Mouse (Mus musculus) CD4-positive, CD25-positive, alpha-beta regulatory T cell (primary cell): Measurements from ENCODE around the gene Olfr1425. TPM values are rescaled to one million over a fixed set of nuclear protein-coding genes. Genes with fewer than 3 reads are reported as not detected.

Source experiments
- polyA plus RNA-seq: library from polyadenylated mRNA; unstranded; fragments of 100-300 nt; shearing (Covaris generic); gene quantifications from one replicate; pipeline ENCODE4 v1.2.1, GENCODE M21; 2017

Olfr1425 gene
- not detected for polyA plus RNA-seq

DNA sequence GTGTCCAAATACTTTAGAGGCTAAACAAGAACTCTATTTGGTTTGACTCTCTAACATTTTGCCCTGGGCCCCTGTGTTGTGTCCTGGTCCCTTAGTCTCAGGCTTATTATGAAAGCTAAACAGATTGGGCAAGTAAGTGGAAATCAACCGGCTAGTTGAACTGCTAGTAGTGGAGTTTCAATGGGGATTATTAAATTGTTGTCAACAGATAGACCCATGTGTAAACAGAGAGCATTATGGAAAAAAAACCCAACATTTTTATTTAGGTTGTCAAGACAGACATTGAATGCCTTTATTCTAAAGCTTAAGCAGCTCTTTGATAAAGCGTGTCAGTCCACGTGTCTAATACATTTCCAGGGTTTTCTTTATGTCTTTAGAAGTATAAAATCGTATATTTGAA is at the start of gene Olfr1425:
Olfr1425 (minus strand) TSS at position 101 of the 400 bp plus-strand sequence.

GRCm38 (mm10) chr19:12123103-12123502 is 45.6 kb upstream of the Olfr1425 start, which contains the start of gene Olfr76:
Olfr76 (minus strand) TSS chr19:12123203.

GRCm38 (mm10) chr19:12115797-12116196 is 38.3 kb upstream of the Olfr1425 start, which contains the start of gene Olfr1428:
Olfr1428 (minus strand) TSS chr19:12115897.

DNA sequence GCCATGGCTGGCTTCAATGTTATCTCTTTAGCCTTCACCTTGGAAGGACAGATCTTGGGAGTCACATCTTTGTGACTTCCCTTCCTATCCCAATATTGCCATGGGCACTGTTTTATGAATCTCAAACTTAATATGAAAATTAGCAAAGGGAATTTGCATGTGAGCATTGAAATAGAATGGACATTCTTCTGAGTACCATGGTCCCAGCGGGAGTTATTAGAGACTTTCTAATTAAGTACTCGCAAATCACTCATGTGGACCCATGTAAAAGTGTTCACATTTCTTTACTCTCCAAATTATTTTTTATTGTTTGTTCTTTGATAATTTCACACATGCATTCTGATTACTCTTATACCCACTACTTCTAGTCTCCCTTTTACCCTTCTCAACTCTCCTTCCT is 25.7 kb upstream of the Olfr1425 start, which contains the start of gene Olfr1427:
Olfr1427 (minus strand) TSS at position 101 of the 400 bp plus-strand sequence.

GRCm38 (mm10) chr19:12091913-12092312 is 14.4 kb upstream of the Olfr1425 start, which contains the start of gene Olfr1426:
Olfr1426 (minus strand) TSS chr19:12092013.

DNA sequence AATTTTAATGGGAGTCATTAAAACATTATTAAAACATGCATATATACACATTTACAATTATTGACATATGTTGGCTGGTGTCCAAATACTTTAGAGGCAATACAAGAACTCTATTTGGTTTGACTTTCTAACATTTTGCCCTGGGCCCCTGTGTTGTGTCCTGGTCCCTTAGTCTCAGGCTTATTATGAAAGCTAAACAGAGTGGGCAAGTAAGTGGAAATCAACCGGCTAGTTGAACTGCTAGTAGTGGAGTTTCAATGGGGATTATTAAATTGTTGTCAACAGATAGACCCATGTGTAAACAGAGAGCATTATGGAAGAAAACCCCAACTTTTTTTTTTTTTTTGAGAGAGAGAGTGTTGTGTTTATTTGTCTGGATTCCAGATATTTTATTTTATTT is 14.9 kb downstream of the Olfr1425 start, which contains the start of gene Olfr1424:
Olfr1424 (minus strand) TSS at position 101 of the 400 bp plus-strand sequence.

DNA sequence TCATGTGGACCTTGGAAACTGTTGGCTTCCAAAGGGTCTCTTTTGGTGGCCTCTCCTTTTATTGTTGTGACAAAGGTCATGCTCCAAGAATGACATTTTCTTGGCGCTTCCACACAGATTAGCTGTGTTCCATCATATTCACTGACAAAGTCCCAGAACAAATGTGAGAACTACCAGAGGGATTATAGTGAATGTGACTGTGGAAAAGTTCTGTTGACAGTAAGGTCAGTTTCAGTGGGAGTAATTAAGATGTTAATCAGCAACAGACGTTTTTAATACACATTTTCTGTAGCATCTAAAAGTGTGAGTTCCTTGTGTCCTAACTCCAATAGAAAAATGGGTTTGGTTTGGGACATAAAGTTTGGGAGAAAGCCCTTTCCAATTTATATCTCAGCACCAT is 36.3 kb downstream of the Olfr1425 start, which contains the start of gene Olfr1423:
Olfr1423 (minus strand) TSS at position 101 of the 400 bp plus-strand sequence.

Other genes starting within 250 kb of the Olfr1425 start
- not detected for gene Olfr1417, start 238.5 kb downstream of the Olfr1425 start, polyA plus RNA-seq
- gene Olfr1418, start 216.7 kb downstream of the Olfr1425 start, polyA plus RNA-seq: 0.11 TPM
- not detected for gene Olfr1419, start 202.6 kb downstream of the Olfr1425 start, polyA plus RNA-seq
- gene Olfr1420, start 191.2 kb downstream of the Olfr1425 start, polyA plus RNA-seq: not detected
- gene Patl1, start 165.3 kb downstream of the Olfr1425 start, polyA plus RNA-seq: 22.5 TPM
- 46.5 TPM for gene Osbp, start 111.8 kb downstream of the Olfr1425 start, polyA plus RNA-seq
- gene Olfr1423, start 36.4 kb downstream of the Olfr1425 start, polyA plus RNA-seq: 0.04 TPM
- gene Olfr1424, start 15.0 kb downstream of the Olfr1425 start, polyA plus RNA-seq: not detected
- gene Olfr1426, start 14.3 kb upstream of the Olfr1425 start, polyA plus RNA-seq: not detected
- gene Olfr1427, start 25.6 kb upstream of the Olfr1425 start, polyA plus RNA-seq: not detected
- not detected for gene Olfr1428, start 38.2 kb upstream of the Olfr1425 start, polyA plus RNA-seq
- gene Olfr76, start 45.5 kb upstream of the Olfr1425 start, polyA plus RNA-seq: 0.06 TPM
- 0.23 TPM for gene Olfr1555-ps1, start 92.4 kb upstream of the Olfr1425 start, polyA plus RNA-seq
- gene Olfr1431, start 122.9 kb upstream of the Olfr1425 start, polyA plus RNA-seq: not detected
- gene Olfr1432, start 154.9 kb upstream of the Olfr1425 start, polyA plus RNA-seq: not detected
- gene Olfr262, start 163.9 kb upstream of the Olfr1425 start, polyA plus RNA-seq: not detected
- not detected for gene Olfr235, start 183.3 kb upstream of the Olfr1425 start, polyA plus RNA-seq
- gene Olfr1434, start 202.1 kb upstream of the Olfr1425 start, polyA plus RNA-seq: not detected
- gene Olfr1436, start 221.4 kb upstream of the Olfr1425 start, polyA plus RNA-seq: not detected
- gene Olfr1437, start 247.4 kb upstream of the Olfr1425 start, polyA plus RNA-seq: 0.11 TPM